Mouse (Mus musculus): Measurements from ENCODE around the gene Adamts10.

Gene Adamts10

GRCm38 (mm10) chr17:33552964-33553363 lies 29.0 kb downstream of the Adamts10 start:
- peak in 1 of 2 experiments; percentile 48 for DNase-seq (ENCODE audit: low spot score in 2 of 2)

GRCm38 (mm10) chr17:33554536-33554935 lies 30.5 kb downstream of the Adamts10 start:
- DNase-seq (ENCODE audit: low spot score in 2 of 2): no peak

- peak; percentile 65 to 72 for DNase-seq (ENCODE audit: low spot score in 2 of 2)
Observed at GRCm38 (mm10) chr17:33555223-33555855, 31.3 kb downstream of the Adamts10 start, which contains the start of gene Myo1f. TSS of gene Myo1f (plus strand) at chr17:33555707.

- DNase-seq (ENCODE audit: low spot score in 2 of 2): no peak
Observed at GRCm38 (mm10) chr17:33557922-33558321, 33.9 kb downstream of the Adamts10 start.

DNA sequence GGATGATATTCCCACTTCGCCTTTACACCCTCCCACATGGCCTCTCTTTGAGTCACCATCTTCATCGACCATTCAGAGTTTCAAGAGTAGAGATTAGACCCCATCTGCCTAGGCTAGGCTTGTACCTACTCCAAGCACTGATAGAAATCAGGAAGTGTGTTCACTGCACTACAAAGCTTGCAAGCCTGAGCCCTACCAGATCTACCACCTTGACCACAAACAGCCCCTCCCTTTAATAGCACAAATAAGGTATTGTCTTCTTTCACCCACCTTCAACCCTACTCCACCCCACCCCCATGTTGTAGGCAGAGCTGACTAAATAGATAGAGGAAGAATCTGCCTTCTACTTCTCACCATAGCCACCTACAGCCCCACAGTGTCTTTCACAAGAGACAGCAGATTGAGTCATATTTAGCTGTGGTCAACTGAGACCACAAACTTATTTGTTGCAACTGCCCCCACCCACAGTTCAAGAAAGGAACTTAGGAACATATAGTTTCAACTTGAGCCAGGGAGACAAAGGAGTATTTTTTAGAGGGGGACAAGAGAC lies 39.6 kb downstream of the Adamts10 start:
- peak; percentile 71 to 84 for DNase-seq (ENCODE audit: low spot score in 2 of 2)

DNA sequence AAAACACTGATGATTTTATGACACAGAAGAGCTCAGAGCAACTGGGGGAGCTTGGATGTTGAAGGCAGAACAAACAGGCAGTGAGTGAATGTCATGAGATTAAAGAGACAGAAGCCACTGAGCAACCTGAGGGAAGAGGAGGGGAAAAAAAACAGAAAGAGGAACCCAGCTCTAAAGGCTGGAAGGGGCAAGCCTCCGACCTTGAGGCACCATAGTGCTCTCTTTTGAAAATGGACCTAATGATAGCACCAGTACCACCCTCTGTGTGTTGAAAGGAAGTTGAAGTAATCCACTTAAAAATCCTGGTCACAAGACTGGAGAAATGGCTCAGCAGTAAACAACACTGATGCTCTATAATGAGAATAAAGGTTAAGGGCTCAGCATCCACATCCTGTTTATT lies 40.6 kb downstream of the Adamts10 start:
- DNase-seq (ENCODE audit: low spot score in 2 of 2): no peak

- peak; percentile 48 to 56 for DNase-seq (ENCODE audit: low spot score in 2 of 2)
Observed at GRCm38 (mm10) chr17:33566182-33566581, 42.2 kb downstream of the Adamts10 start.

DNA sequence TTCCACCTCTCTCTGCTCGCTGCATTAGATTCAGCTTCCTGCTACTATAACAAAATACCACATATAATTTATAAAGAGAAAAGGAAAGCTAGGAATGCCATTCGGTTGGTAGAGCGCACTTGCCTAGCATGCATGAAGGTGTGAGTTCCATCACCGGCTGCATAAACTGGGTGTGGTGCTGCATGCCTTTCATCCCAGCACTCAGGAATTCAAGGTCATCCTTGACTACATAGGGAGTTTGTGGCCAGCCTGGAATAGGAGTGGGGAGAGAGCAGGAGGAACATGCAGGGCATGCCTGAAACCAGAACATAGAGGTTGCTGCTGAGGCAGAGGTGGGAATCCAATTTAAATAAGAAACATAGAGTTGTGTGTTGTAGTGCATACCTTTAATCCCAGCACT lies 60.1 kb downstream of the Adamts10 start:
- DNase-seq (ENCODE audit: low spot score in 2 of 2): no peak

GRCm38 (mm10) chr17:33586011-33586410 lies 62.0 kb downstream of the Adamts10 start:
- DNase-seq (ENCODE audit: low spot score in 2 of 2): no peak

- no peak for DNase-seq (ENCODE audit: low spot score in 2 of 2)
Observed at GRCm38 (mm10) chr17:33597271-33597670, 73.3 kb downstream of the Adamts10 start.

- no peak for DNase-seq (ENCODE audit: low spot score in 2 of 2)
Observed at GRCm38 (mm10) chr17:33598506-33598905, 74.5 kb downstream of the Adamts10 start.

DNA sequence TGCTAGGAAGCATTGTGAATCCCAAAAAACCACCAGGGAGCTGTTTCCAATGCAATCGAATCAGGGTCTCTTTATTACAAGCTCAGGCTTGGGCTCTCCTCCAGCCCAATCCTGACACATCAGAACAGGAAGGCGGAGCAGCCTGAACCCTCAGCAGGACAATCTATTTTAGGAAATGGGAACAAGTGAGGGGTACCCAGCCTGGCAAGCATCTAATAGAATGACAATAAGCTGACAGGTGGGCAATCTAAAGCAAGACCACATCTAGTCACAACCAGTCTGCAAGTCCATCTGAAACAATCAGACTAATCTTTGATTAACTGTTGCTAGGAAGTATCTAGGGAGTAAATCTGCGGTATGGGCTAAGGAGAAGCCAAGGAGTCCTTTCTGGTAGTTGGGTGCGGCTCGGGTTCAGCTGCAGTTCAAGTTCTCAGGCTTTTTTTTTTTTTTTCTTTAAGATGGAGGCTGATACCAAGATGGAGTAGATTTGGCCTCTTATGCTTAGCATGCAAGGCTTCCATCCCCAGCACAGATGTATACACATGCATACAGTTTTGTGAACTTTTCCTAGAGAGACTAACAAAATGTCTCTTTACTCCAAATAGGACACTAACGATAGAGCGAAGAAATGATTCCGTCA lies 76.0 kb downstream of the Adamts10 start:
- no peak for DNase-seq (ENCODE audit: low spot score in 2 of 2)

DNA sequence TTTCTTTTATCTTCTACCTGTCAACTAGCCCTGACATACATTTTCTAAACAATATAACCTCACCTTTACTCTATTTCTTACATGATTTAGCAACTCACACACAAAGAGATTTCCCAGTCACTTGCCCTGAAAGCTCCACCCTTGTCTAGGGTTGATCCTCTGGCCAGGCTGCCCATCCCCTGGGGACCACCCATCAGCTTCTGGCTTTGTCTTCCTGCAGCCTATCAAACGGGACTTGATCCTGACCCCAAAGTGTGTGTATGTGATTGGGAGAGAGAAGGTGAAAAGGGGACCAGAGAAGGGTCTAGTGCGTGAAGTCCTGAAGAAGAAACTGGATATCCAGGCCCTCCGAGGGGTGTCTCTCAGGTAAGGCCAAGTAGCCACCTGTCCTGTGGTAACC lies 76.8 kb downstream of the Adamts10 start:
- no peak for DNase-seq (ENCODE audit: low spot score in 2 of 2)

GRCm38 (mm10) chr17:33601947-33602346 lies 77.9 kb downstream of the Adamts10 start:
- no peak for DNase-seq (ENCODE audit: low spot score in 2 of 2)

All from natural killer cell, adult 2 months (primary cell).